Mouse (Mus musculus) heart, adult 11 months (tissue): ENCODE measurements around the gene Vmn1r90.
"Not testable (repeated sequence)": the region's sequence is repeated elsewhere in the genome, so short reads cannot be mapped to it uniquely, and the experiment has no call there.

ENCODE experiments used
- DNase-seq: peaks from one replicate; pipeline ENCODE4 v3.0.0; 2022

Vmn1r90 gene

GRCm38 (mm10) chr7:14563406-14563805 is at the start of gene Vmn1r90:
Vmn1r90 (minus strand) TSS chr7:14563506.
- DNase-seq: no peak

GRCm38 (mm10) chr7:14593009-14593408 is 29.7 kb upstream of the Vmn1r90 start:
- DNase-seq: not testable (repeated sequence)

GRCm38 (mm10) chr7:14552284-14552683 is 11.0 kb downstream of the Vmn1r90 start:
- no peak for DNase-seq

- DNase-seq: no peak
Observed at GRCm38 (mm10) chr7:14525280-14525679, 38.0 kb downstream of the Vmn1r90 start.

- DNase-seq: no peak
Observed at GRCm38 (mm10) chr7:14522636-14523035, 40.7 kb downstream of the Vmn1r90 start.

- no peak for DNase-seq
Observed at GRCm38 (mm10) chr7:14518301-14518700, 45.0 kb downstream of the Vmn1r90 start.
